Mouse (Mus musculus): ENCODE measurements around the gene Riok2. TPM values are rescaled to one million over a fixed set of nuclear protein-coding genes. Genes with fewer than 3 reads are reported as not detected.

Gene Riok2
- polyA plus RNA-seq, 1 experiment, result 24.7 TPM

DNA sequence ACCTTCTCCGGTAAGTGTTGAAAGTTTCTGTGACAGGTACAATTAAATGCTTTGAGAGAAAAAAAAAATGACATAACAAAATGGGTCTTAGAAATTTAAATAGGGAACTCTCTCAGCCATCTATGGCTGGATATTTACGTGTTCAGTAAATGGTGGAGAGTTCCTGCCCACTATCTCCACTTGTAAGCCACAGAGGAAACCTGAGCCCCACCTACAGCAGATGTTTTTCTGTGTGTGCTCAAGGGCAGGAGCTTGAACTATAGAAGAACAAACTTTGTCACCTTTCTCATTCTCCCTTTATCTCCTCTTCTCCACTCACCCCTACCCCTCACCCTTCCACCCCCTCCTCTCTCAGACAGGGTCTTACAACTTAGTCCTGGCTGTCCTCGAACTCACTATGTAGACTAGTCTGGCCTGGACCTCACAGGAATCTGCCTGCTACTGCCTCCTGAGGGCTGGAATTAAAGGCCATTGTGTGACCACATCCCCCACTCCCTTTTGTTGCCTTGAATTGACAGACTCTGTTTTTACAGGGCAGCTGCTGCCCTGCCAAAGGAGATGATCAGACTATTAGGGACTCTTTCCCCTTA, 70.3 kb downstream of the Riok2 start:
- DNase-seq (ENCODE audit: low read depth), result no peak
- no peak for TF ChIP-seq POLR2A (IDR thresholded peaks at IDR 0.05; ENCODE audit: borderline replicate concordance, extremely low read depth, insufficient read depth, insufficient read length, poor library complexity, severe bottlenecking)
- no peak for TF ChIP-seq CTCF (IDR thresholded peaks at IDR 0.05; ENCODE audit: borderline replicate concordance, extremely low read depth, insufficient read depth, insufficient read length)

Other genes starting within 250 kb of the Riok2 start
- 10.3 and 15.1 TPM in 2 replicates for gene Lix1, start 28.4 kb downstream of the Riok2 start, polyA plus RNA-seq (2012; rRNA removed)

All from brain, embryonic 14.5 days (tissue).